Mouse (Mus musculus) gastrocnemius, adult 8-10 months (tissue): ENCODE results near the gene Gm12216. TPM values are rescaled to one million over a fixed set of nuclear protein-coding genes. Genes with fewer than 3 reads are reported as not detected.
A peak's percentile ranks its signal among the peaks of the same experiment; 100 is the strongest.
"Not testable (repeated sequence)": the region's sequence is repeated elsewhere in the genome, so short reads cannot be mapped to it uniquely, and the experiment has no call there.

Source experiments
- DNase-seq, 2 experiments: peaks; one replicate each; pipeline ENCODE4 v3.0.0; 2022; ENCODE audit warnings: low spot score in 2 of 2
- total RNA-seq, 4 experiments: library from RNA; stranded (reverse); gene quantifications; 2 replicates each; pipeline ENCODE4 v1.2.4; 2022

Gm12216 gene
- total RNA-seq, 4 experiments from 2014 or later = 0.36 to 2.1 (median 1.3) TPM

DNA sequence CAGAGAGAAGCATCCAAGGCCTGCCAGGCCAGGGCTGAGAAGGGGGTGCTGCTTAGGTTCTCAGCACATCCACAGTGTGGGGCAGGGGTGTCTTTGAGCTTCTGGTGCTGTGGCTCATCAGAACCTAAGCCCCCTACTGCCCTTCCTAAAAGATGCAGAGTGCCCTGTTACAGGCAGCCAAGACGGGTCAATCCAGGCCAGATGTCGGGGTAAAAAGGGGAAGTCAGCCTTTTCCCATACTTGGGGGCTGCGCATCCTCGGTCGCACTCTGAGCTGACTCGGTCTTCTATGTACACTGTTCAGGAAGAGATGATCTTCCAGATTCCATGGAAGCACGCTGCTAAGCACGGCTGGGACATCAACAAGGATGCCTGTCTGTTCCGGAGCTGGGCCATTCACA, 86.5 kb downstream of the Gm12216 start:
- DNase-seq = no peak

DNA sequence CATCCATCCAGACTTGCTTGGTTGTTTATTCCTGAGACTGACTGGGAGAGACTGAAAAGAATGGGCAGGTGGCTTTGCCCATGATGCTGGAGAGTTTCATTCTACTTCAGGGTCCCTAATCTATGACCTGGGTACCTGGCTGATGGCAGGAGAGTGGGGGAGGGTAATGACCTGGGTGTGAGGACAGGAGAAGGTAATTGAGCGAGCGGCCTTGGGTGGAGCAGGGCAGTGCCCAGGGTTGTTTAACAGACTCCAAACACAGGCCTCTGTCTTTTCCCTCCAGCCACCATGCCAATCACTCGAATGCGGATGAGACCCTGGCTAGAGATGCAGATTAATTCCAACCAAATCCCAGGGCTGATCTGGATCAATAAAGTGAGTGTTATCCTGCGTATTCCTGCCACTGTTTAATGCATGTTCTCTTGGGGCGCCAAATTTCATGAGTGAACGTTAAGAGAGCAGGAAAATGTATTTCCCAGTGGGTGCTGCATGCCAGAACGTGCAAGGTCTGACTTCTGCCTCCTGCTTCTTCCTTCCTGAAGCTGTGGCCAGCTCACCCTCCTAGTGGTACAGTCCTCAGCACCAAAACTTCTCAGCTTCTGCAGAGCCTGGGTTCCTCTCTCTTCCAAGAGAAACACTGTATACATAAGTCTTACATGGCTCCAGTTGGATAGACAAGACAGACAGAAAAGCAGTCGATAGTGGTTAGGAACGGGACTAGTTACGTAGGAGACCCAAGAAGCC, 87.9 kb downstream of the Gm12216 start:
- no peak for DNase-seq

DNA sequence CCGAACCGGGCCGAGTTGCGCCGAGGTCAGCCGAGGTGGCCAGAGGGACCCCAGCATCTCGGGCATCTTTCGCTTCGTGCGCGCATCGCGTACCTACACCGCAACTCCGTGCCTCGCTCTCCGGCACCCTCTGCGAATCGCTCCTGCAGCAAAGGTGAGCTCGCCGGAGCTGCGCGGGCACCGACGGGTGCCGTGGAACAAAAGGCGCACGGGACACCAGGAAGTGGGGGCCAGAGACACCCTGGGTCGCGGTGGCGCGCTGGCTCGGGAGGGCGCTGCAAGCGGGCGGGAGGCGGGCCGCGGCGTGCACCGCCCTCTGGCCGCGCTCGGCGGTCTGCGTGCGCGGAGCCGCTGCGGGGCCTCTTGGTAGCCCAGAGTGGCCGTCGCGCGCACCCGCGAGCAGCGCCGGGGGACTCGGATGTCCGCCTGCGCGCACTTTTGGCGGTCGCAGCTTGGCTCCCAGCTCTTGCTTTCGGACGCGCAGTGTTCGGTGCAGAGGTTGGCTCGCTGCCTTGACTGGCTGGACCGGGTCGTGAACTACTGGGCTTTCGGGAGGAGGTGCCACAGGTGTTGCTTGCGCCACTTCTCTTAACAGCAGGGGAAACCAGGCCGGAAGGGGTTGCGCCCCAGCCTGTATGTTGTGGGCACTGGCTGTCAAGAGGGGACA, 88.8 kb downstream of the Gm12216 start:
- peak; percentile 60 to 76 for DNase-seq

DNA sequence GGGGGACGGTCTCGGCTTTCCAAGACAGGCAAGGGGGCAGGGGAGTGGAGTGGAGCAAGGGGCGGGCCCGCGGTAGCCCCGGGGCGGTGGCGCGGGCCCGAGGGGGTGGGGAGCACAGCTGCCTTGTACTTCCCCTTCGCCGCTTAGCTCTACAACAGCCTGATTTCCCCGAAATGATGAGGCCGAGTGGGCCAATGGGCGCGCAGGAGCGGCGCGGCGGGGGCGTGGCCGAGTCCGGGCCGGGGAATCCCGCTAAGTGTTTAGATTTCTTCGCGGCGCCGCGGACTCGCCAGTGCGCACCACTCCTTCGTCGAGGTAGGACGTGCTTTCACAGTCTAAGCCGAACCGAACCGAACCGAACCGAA, 89.3 kb downstream of the Gm12216 start, which contains the start of gene Irf1:
Gene Irf1 (plus strand): TSS at position 255 of the 365 bp plus-strand sequence.
- peak; percentile 87 to 91 for DNase-seq

DNA sequence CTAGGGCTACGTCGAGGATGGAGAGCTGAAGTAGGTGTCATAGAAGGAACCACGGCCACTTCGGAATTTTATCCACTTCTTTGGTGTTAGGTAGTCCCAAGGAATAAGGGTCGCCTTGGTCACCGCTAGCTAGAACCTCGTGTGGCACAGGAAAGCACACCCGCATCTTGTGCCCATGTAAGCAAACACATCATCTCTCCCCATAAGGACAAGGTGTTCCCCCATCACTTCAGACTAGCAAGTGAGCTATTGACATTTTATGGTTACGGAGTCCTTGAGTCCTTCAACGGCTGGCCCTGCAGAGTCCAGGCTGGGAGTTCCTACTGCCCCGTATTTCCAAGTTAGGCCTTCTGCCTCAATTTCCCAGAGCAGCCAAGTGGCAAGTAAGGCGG, 89.9 kb downstream of the Gm12216 start:
- DNase-seq = no peak

DNA sequence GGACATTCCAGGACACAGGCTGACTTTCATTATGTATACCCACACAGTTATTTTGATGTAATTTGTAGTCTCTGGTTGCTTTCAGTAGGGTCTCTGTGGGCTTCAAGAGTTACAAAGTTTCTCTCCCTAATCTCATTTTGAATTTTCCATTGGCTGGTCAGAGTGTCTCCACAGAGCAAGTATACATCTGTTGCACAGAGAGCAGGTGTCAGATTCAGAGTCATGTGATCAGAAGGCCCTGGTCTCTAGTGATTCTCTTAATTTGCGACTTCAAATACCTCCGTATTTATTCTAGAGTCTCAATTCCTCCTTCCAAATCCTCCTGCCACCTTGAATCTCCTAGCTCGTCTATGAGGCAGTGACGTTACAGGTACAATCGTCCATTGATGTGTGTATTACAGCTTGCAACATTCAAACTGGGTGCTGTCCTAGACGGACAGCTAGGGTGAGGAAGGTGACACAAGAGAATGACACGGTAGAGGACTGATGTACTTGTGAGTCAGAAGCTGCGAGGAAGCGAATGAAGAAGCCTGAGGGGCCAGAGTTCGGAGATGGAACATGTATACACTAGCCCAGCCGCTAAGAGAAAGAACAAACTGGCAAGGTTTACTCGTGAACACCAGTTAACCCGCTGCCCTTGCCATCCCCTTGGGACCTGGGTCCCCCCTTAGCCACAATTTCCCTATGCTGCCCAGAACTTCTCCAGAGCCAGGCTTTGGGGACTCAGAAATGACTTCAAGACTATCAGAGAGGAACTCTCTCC, 90.5 kb downstream of the Gm12216 start:
- no peak for DNase-seq

DNA sequence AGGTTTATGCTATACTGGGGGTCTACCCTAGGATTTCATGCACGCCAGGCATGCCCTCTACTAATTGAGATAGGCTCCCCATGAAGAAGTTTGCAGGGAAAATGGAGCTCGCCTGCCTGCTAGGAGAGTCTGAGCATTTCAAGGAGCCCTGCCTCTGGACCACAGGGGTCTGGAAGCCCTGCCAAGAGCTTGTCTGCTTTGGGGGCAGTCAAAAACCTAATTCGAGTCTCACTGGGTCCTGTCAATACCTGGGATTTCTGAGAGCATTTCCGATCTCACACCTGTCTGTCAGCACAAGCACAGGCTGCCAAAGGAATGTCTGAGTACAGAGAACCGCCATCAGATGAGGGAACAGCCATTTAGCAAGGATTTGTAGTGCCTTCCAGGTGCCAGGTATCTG, 94.5 kb downstream of the Gm12216 start:
- DNase-seq = no peak

DNA sequence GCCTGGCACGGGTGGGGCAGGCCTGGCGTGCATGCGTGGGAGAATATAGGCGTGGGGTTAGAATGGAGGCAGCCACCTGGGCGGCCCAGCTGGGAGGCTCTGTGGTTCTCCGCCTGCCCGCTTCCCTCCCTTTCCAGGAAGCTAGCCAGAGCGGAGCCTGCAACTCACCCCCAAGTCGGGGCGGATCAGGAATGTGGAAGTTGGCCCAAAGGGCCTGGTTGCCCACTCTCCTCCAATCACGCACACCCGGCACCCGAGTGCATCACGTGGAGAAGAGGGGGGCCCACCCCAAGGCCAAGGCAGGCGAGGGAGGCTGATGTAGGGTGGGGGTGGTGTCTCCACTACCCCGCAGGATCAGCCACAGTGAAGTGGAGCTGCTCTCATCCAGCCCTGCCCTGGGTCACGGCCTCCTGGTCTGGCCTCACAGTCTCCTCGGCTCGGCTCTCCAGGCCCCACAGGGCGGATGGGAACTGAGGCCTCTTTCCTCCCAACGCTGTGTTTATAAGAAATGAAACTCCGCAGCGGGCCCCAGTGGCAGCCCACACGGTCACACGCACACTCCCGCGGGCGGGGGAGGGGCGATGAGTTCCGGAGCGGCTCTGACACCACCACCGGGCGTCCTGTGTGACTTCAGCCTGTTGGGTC, 95.4 kb downstream of the Gm12216 start:
- peak; percentile 91 to 94 for DNase-seq

DNA sequence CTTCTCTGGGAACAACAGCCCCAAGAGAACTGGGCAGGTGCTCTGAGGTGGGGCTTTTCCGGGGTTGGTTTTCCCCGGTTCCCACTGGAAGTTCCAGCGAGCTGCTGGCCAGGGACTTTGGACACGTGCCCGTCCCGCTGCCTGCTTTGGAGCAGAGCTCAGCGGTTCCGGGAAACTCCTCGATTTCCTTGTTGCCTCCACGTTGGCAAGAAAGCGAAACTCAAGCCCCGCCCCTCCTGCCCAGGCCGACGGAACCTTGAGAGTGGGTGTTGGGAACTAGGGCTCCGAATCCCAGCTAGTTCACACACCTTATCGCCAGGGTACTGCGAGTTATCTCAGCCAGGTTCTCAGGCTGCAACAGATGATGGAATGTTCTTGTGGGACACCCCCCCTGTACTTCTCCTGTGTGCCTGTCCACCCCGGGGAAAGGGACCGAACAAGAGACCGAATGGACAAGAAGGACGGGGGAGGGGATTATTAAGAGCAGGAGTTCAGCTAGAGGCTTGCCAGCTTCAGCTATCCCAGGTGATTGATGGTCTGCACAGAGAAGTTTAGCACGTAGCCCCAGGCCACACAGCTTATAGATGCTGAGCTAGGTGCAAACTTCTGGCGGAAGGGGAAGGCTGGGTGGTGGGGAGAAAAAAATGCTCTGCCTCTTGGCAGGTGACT, 96.1 kb downstream of the Gm12216 start:
- DNase-seq = peak; percentile 74 to 82

DNA sequence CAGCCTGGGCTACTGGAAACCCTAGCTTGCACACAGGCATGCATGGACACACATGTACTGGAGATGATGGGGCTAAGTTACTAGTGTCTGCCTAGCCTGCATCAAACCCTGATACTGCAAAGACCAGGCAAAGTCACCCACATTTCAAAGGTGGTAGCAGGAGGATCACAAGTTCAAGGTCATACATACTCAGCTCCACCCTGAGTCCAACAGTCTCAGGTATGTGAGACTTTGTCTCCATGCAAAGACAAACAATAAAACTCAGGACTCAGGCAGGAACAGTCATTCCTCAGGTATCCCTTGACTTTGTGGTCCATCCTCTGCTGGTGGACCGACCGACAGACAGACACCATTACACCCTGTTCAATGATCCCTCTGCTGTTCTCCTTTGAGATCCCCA, 96.6 kb downstream of the Gm12216 start:
- DNase-seq = no peak

DNA sequence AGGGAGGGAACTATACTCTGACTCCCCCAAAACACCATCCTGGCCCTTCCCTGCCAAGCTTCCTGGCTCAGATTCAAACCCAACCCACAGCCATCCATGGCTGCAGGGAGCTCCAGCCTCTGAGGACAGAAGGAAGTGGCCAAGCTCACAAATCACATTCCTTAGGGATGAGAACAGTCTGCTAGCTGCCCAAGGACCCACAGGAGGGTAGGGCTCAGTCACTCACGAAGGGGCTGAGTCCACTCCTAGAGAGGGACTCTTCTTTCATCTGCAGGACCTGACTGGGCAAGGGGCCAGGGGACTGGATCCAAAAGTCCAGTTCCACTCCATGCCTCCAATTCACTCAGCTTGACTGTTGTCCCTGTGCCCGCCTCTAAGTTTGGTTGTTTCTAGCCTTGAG, 97.2 kb downstream of the Gm12216 start:
- peak in 1 of 2 experiments; percentile 53 for DNase-seq

DNA sequence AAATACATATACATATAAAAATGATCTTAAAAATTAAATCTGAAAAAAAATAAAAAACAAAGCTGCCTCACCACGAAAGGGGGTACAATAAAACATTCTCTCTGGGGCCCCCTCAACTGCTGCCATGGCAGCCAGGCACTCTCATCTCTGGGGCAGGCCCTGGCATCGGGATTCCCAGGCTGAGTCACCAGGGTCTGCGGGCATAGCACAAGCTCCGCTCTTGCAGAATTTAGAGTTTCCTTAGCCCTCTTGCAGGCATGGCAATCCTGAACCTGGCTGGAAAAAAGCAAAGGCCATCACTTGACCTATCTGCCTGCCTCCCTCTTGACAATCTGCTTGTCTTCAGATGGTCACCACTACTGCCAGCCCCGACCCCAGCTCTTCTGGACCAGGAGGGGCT, 97.8 kb downstream of the Gm12216 start:
- no peak for DNase-seq

DNA sequence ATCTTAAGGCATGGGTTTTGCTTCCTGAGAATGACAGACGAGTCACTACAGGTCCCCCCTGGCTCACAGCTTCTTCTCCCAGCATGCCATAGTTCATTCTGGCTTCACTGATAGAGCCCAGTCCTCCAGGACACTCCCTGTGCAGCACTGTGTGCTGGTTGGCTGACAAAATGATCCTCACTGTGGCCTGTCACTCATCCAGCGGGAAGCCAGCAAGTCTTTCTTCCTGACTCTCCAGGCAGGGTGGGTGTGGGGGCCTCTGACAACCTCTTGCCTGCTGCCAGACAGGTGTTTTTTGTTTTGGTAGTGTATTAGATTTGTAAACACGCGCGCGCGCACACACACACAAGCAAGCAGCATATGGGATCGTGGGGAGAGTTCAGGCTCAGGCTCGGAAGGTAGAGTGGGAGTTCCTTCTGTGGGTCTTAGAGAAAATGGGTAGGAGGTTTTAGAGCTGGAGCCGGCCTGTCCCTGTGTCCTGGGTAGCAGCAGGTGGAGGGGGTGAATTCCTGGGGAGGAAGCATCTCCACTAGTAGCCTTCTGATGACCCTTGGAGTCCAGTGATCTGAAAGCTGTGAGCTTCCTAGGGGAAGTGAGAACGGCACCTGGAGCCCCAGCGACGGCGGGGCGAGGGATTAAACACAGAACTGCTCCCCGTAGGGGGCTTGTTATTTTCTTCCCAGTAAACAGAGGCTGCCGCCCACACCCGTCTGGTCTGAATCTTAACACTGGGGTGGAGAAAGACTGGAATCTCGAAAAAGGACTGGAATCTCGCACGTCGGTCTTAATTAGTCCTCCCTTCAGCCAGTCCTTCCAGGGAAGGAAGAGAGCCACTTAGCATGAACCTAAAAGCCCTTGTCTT, 99.3 kb downstream of the Gm12216 start:
- no peak for DNase-seq

DNA sequence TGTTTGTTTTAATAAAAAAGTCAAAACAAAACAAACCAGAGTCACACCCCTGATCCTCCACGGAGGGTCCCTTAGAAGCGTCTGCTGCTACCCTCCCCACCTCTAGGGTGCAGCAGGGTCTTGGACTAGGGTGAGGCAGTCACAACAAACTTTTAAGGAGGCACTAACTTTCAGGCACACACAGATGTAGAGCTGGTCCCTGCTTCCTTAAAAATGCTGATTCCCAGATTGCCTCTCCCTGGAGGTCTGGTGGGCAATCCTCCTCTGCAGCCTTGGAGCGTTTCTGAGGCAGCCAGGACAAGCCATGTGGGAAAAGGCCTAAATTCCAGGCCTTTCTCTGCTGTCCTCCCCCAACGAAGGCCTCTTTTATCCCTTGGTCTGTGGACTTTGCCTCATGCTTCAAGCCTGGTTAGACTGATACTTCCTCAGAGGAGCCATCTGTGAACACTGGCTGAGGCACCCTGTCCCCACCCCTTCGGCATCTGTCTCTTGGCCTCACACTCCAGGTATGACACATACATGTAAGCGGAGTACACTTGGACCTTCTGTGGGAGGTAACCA, 100.2 kb downstream of the Gm12216 start:
- DNase-seq = no peak

DNA sequence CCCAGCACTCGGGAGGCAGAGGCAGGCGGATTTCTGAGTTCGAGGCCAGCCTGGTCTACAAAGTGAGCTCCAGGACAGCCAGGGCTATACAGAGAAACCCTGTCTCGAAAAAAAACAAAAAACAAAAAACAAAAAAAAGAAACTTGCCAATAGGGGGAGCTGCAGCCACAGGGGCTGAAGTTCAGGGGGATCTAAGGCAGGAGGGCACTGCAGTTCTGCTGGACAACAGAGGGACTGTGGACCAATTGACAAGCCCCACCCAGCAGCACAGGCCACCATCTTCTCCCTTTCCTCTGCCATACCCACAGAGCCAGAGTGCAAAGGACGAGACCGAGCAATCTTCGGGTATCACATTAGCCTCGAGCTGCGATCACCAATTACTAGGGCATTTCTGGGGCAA, 101.0 kb downstream of the Gm12216 start:
- DNase-seq = not testable (repeated sequence)

DNA sequence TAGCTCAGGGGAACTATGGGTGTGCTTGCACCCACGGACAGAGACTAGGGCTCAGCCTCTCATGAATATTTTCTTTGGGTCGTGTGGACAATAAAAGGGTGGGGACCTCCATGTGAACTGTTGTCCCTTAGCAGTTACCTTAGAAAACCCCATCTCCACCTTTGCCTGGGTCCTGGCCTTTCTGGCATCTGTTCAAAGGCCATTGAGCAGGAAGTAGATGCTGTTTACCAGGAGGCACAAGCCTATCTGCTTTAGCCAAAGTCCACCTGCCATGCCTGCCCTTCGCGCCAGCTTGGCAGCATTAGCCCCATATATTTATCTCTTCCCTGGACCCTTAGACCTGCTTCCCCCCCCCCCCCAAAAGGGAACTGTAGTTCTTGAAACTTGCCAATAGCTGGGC, 101.4 kb downstream of the Gm12216 start:
- DNase-seq = no peak

DNA sequence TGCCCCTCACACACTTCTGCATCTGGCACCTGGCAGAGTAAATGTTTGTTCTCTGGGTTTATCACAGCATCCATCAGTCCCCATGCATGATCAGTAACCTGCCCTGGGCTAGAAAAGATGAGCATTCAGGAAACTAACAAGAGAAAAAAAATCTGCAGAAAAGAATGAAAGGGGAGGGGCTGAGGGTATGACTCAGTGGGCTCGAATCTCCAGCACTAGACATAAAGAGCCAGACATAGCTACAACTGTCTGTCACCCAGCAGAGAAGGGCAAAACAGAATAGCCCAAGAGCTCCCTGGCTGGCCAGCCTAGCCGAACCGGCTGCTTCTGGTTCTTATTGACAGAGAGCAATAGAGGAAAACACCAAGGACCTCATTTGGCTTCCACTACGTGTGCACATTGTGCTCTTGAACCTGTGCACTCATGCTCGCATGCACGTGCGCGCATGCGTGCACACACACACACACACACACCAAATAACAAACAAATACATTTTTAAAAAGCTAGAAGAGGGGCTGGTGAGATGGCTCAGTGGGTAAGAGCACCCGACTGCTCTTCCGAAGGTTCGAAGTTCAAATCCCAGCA, 104.0 kb downstream of the Gm12216 start:
- DNase-seq = no peak

DNA sequence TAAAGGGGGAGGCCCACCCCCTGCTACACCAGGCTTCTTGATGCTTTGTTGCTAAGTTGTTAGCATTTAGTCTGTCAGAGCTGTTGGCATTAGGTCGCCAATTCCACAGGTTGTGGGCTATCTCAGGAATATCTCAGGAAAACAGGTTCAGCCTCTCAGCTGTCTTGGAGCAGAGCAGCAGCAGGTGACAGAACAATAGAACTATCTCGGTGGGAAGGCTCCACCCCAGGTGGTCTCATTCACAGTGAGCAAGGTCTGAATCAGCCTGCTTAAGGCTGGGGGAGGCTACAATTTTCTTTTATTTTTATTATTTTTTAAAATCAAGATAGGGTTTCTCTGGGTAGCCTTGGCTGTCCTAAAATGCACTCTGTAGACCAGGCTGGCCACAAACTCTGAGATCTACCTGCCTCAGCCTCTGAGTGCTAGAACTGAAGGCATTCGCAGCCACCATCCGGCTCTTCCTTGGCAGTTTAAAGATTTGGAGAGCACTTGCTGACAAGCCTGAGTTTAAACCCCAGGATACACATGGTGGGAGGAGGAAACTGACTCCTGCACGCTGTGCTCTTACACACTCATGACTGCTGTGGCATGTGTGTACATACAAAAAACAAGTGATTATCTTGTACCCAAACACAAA, 109.2 kb downstream of the Gm12216 start:
- no peak for DNase-seq

DNA sequence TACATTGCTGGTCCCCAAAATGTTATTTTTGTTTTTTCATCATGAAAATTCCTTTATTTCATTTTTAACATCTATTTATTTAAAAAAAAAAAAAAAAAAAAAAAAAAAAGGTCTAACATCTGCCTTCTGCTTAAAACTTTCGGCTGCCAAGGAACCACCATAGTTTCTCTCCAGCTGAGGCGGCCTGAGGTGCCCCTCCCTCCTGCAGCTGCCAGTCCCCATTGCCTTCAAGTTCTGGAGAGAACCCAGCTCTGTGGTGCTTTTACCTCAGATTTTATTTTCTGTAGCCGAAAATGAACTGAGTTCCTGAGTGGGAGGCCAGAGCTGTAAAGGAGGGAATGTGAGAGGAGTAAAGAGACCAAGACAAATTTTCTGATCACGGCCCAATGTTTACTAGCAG, 109.8 kb downstream of the Gm12216 start:
- no peak for DNase-seq
